Mouse (Mus musculus) midbrain, postnatal 0 days (tissue): ENCODE results near the gene Slc17a6. TPM values are rescaled to one million over a fixed set of nuclear protein-coding genes. Genes with fewer than 3 reads are reported as not detected.

Source experiments
- ATAC-seq: fragments of 200-750 bp; cut with Nextera tagmentation; 2 replicates; pipeline ENCODE4 v1.8.0; 2017; ENCODE audit warnings: moderate number of reproducible peaks, mild to moderate bottlenecking, moderate TSS enrichment, moderate library complexity; ENCODE audit not compliant: low FRiP score
- DNase-seq: peaks from one replicate; pipeline ENCODE4 v3.0.0-alpha.2; 2015; ENCODE audit warnings: low spot score
- H3K27ac ChIP-seq: fragments of 300-500 bp; sonication (generic); 2 replicates; pipeline ENCODE4 v1.5.1; 2014; ENCODE audit warnings: low read depth, mild to moderate bottlenecking, low read length, mixed read lengths
- H3K27me3 ChIP-seq: fragments of 300-500 bp; sonication (generic); 2 replicates; pipeline ENCODE4 v1.6.1; 2014; ENCODE audit warnings: low read length, control low read depth, mixed read lengths; ENCODE audit not compliant: insufficient read depth
- H3K36me3 ChIP-seq: fragments of 300-500 bp; sonication (generic); 2 replicates; pipeline ENCODE4 v1.6.1; 2014; ENCODE audit warnings: low read length, control low read depth, mixed read lengths; ENCODE audit not compliant: insufficient read depth
- H3K4me1 ChIP-seq: fragments of 300-500 bp; sonication (generic); 2 replicates; pipeline ENCODE4 v1.6.1; 2014; ENCODE audit warnings: mild to moderate bottlenecking, control low read depth, antibody characterized with exemption, low read length, mixed read lengths; ENCODE audit not compliant: insufficient read depth
- H3K4me2 ChIP-seq: fragments of 300-500 bp; sonication (generic); 2 replicates; pipeline ENCODE4 v1.6.1; 2014; ENCODE audit warnings: low read depth, mild to moderate bottlenecking, low read length, mixed read lengths; ENCODE audit not compliant: poor library complexity, severe bottlenecking
- H3K4me3 ChIP-seq: fragments of 300-500 bp; sonication (generic); 2 replicates; pipeline ENCODE4 v1.5.1; 2014; ENCODE audit warnings: low read depth, mild to moderate bottlenecking, low read length, moderate library complexity
- H3K9ac ChIP-seq: fragments of 300-500 bp; sonication (generic); replicated peaks from 2 replicates; pipeline ENCODE4 v1.6.1; 2014; ENCODE audit warnings: mild to moderate bottlenecking, low read length, moderate library complexity, mixed read lengths; ENCODE audit not compliant: poor library complexity, severe bottlenecking
- H3K9me3 ChIP-seq: fragments of 300-500 bp; sonication (generic); 2 replicates; pipeline ENCODE4 v1.6.1; 2016; ENCODE audit warnings: low read length, control low read depth
- CTCF ChIP-seq: IDR thresholded peaks from 2 replicates; pipeline ENCODE4 v1.5.1; 2016; ENCODE audit warnings: antibody characterized with exemption, mild to moderate bottlenecking
- WGBS: fragments of 180-500 bp; shearing (Covaris S2); extraction: QIAGEN DNeasy Blood & Tissue Kit; methylation state at CpG from one replicate; pipeline ENCODE4 v1.1.7; 2014; 5-methylcytosine and 5-hydroxymethylcytosine counted together
- polyA plus RNA-seq: library from polyadenylated mRNA; unstranded; fragments of >200 nt; fragmentation: Nextera tagmentation; extraction: Ambion mirVana; gene quantifications from 2 replicates; pipeline ENCODE4 v1.2.1, GENCODE M21; 2015
- total RNA-seq: library from RNA; depleted of rRNA; stranded (reverse); fragments of >200 nt; gene quantifications from 2 replicates; pipeline ENCODE4 v1.2.3, GENCODE M21; 2014

Gene Slc17a6
- total and polyA plus RNA-seq, 2 experiments from 2014 or later, result 161 to 214 TPM

DNA sequence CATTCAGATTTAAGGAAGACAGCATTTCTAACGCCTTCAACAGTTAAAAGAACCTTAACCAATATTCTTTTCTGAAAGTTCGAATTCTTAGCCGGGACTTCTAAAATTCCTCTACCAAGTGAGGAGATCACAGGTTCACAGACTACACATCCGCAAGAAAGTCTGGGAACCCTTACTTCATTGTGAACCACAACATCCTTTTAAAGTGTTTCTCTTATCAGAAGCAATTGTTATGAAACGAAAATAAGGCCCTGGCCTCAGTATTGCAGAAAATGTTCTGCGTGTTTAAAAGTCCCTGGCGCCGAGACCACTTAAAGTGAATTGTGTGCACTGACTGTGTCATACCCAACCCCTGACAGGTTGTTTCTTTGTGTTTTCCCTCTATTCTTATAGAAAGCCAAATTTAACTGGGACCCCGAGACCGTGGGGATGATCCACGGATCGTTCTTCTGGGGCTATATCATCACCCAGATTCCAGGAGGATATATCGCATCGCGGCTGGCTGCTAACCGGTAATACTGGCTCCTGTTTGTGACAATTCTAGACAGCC lies 4.7 kb downstream of the Slc17a6 start:
- H3K9me3 ChIP-seq, result no peaks in the 10 kb centered on the region
- no peaks in the 10 kb centered on the region for H3K36me3 ChIP-seq
- no peak for TF ChIP-seq CTCF
- ATAC-seq (no peak), DNase-seq (no peak)
- H3K27me3 ChIP-seq, result peaks cover 24% of the 10 kb centered on the region; the same call in 1 of the 2 replicates
- H3K4me2 ChIP-seq, result peak overlapping the region; percentile 60
- 2% methylated on average over 16 of the region's 16 CpGs for WGBS
- peak overlapping the region; percentile 46 for H3K4me3 ChIP-seq
- H3K4me1 ChIP-seq, result no peaks in the 10 kb centered on the region
- peak overlapping the region; percentile 75 for H3K9ac ChIP-seq
- H3K27ac ChIP-seq, result peak overlapping the region; percentile 93

DNA sequence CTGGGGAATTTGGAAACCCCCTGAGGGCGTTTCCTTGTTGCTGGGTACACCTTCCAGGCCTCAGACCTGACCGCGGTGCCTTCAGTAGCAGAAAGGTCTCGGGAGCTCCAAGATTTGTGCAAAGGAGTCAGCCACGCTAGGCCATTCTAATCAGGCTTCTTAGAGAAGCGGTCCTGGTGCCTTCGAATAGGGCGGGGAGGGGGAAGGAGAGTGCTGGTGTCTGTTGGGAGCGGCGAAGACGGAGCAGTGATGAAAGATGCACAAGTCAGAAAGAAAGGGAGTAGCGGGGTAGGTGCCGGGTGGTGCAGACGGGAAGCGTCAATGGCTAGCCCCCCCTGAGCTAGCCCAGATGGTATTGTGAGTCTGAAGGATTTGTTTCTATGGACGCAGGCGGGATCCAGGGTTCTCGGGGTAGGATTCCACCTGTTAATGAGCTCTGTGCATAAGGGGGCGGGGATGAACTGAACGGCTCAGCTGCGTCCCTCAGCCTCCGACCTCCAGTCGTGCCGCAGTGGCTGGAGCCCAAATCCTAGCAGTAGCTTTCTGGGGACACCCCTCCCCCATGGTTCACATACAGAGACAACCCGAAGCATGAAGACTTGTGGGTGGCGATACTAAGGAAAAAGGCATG lies 5.3 kb downstream of the Slc17a6 start:
- H3K4me1 ChIP-seq, result no peaks in the 10 kb centered on the region
- peak overlapping the region; percentile 60 for H3K4me2 ChIP-seq
- H3K27ac ChIP-seq, result peak overlapping the region; percentile 93
- no peak for TF ChIP-seq CTCF
- H3K9ac ChIP-seq, result peak overlapping the region; percentile 75
- ATAC-seq (peak; percentile 42), DNase-seq (peak; percentile 76)
- no peaks in the 10 kb centered on the region for H3K9me3 ChIP-seq
- H3K27me3 ChIP-seq, result peaks cover 21% of the 10 kb centered on the region; the same call in 1 of the 2 replicates
- peak overlapping the region; percentile 46 for H3K4me3 ChIP-seq
- WGBS, result under 1% methylated on average over 26 of the region's 26 CpGs
- no peaks in the 10 kb centered on the region for H3K36me3 ChIP-seq

DNA sequence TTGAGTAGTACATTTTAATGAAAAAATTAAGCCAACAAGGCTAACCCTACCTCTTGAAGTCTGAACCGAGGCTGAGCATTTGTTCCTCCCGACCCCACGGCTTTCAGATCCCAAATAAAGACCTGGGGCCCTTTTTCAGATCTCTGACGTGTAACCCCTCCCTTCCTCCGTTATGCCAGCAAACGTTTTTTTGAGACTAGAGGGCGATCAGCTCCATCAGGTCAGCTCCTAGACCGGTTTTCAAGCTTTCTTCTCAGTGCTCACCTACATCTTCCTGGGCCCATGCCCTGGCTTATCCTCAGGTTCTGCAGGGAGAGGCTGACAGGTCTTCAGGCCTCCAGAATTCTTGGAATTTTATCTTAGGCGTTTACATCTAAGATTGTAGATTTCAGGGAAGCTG lies 5.9 kb downstream of the Slc17a6 start:
- no peaks in the 10 kb centered on the region for H3K36me3 ChIP-seq
- H3K4me1 ChIP-seq, result no peaks in the 10 kb centered on the region
- peak overlapping the region; percentile 46 for H3K4me3 ChIP-seq
- peak overlapping the region; percentile 75 for H3K9ac ChIP-seq
- H3K27me3 ChIP-seq, result peaks cover 16% of the 10 kb centered on the region; the same call in 1 of the 2 replicates
- WGBS, result 0% methylated on average over 9 of the region's 9 CpGs
- peak overlapping the region; percentile 93 for H3K27ac ChIP-seq
- H3K9me3 ChIP-seq, result no peaks in the 10 kb centered on the region
- DNase-seq (peak; percentile 15), ATAC-seq (no peak)
- no peak for TF ChIP-seq CTCF
- H3K4me2 ChIP-seq, result peak overlapping the region; percentile 60

DNA sequence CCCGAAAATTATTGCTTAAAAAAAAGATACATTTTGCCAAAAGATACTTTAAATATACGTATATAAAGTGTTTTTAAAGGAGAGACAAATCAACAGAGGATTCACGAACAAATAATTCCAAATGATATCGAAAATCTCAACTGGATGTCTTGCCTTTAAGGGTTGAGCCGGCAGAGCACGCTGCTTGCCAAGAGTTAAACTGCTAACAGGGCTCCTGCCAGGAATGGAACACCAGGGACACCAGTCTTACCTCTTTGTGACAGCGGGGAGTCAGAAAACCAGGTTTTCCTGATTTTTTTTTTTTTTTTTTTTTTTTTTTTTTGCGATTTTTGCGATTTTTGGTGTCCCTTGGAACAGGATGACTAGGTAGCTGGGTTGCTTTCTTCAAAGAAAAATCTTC lies 6.5 kb downstream of the Slc17a6 start:
- TF ChIP-seq CTCF, result peak; percentile 18; the same call in 1 of the 2 replicates
- Histone ChIP-seq H3K4me3 (peak overlapping the region; percentile 15; the same call in 1 of the 2 replicates), H3K36me3 (no peaks in the 10 kb centered on the region), H3K9ac (no peak overlapping the region), H3K4me1 (no peaks in the 10 kb centered on the region), H3K27ac (0 out of 2 replicates have a peak overlapping the region, but pooled peaks have one; percentile 72), H3K4me2 (peak overlapping the region; percentile 60), H3K27me3 (peaks cover 16% of the 10 kb centered on the region; the same call in 1 of the 2 replicates), H3K9me3 (no peaks in the 10 kb centered on the region)
- 3% methylated on average over 9 of the region's 9 CpGs for WGBS
- DNase-seq (peak; percentile 66), ATAC-seq (no peak)

DNA sequence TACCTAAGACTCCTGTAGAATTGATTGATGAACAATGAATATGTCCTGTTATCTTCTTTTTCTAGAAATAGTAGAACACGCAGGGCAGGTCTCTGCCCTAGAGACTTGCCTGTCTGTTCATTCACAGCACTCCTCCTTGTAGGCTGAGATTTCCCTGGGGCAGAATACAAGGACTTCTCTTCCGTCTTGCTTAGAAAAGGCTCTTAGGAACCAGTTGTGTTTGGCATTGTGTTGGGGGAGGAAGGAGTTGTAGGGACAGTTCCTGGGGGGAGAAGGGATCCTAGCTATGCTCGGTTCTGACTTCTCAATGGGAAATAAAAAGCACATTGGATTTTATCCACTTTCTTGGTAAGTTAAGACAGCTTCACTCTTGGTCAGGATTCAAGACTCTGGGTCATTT lies 7.4 kb downstream of the Slc17a6 start:
- Histone ChIP-seq H3K9ac (peak overlapping the region; percentile 37; the same call in 1 of the 2 replicates), H3K4me2 (peak overlapping the region; percentile 43), H3K9me3 (no peaks in the 10 kb centered on the region), H3K27ac (peak overlapping the region; percentile 72), H3K4me3 (peak overlapping the region; percentile 27), H3K4me1 (no peaks in the 10 kb centered on the region), H3K36me3 (no peaks in the 10 kb centered on the region), H3K27me3 (peaks cover 11% of the 10 kb centered on the region; the same call in 1 of the 2 replicates)
- 1% methylated on average over 3 of the region's 3 CpGs for WGBS
- no peak for DNase-seq
- no peak for TF ChIP-seq CTCF
- ATAC-seq, result no peak

DNA sequence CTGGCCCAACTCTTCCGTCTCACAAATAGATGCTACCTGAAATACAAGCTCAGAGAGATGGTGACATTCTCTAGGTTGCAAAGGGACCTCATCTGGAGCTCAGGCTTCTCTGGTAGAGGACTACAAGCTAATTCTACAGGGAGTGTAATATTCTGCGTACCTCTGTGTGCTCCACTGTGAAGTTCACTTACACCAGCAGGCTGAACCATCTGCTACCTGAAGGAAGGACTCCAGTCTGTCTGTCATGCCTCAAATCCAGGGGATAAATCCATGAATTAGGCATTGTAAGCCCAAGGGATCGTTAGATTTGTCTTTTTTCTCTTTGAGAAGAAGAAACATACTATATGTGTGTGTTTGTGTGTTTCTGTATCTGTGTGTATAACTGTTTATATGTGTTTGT lies 9.4 kb downstream of the Slc17a6 start:
- peak overlapping the region; percentile 70 for H3K27ac ChIP-seq
- peak overlapping the region; percentile 46 for H3K4me2 ChIP-seq
- 54% methylated on average over 3 of the region's 3 CpGs for WGBS
- H3K9ac ChIP-seq, result peak overlapping the region; percentile 56
- ATAC-seq (no peak), DNase-seq (no peak)
- no peak for TF ChIP-seq CTCF
- H3K27me3 ChIP-seq, result peaks cover 4% of the 10 kb centered on the region; the same call in 1 of the 2 replicates
- H3K36me3 ChIP-seq, result no peaks in the 10 kb centered on the region
- H3K4me1 ChIP-seq, result no peaks in the 10 kb centered on the region
- no peaks in the 10 kb centered on the region for H3K9me3 ChIP-seq
- peak overlapping the region; percentile 13 for H3K4me3 ChIP-seq
